Mouse (Mus musculus) lung, postnatal 0 days (tissue): Measurements from ENCODE around the gene Cd300ld.

Source experiments
- CTCF ChIP-seq: IDR thresholded peaks from 2 replicates; pipeline ENCODE4 v1.5.1; 2016; ENCODE audit warnings: antibody characterized with exemption, mild to moderate bottlenecking
- EP300 ChIP-seq: IDR thresholded peaks from 2 replicates; pipeline ENCODE4 v1.6.1; 2016; ENCODE audit warnings: antibody characterized with exemption, mild to moderate bottlenecking, control low read depth

DNA sequence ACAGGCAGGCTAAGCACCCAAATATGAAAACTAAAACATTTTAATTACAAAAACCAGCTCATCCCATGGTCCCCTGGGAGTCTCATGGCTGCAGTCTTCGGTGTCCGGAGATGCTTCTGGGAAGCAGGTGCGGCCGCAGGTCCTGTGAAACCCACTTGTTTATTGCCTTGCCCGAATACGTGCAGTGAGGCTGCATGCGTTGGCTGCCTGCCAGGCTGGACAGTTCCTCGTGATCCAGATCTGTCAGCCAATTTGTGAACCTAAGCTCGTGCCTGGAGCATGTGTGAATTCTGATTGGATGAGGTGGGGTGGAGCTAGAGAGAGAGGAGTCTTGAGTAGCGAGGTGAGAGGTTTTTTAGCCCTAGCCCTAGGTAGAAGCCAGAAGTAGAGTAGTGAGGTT is 17.0 kb downstream of the Cd300ld start:
- TF ChIP-seq CTCF (no peak), EP300 (no peak)
